Mouse (Mus musculus) mouse trophoblast stem cell (cell line): Measurements from ENCODE around the gene Efna2.

Experiments
- in situ Hi-C, 2 experiments: fragments of 300-500 bp; cut with MseI, MboI; formaldehyde crosslinking; loops; 2 replicates in 1 of 2; 3 replicates in 1 of 2; pipeline ENCODE4 v1.15.1; 2025

The Efna2 gene

DNA sequence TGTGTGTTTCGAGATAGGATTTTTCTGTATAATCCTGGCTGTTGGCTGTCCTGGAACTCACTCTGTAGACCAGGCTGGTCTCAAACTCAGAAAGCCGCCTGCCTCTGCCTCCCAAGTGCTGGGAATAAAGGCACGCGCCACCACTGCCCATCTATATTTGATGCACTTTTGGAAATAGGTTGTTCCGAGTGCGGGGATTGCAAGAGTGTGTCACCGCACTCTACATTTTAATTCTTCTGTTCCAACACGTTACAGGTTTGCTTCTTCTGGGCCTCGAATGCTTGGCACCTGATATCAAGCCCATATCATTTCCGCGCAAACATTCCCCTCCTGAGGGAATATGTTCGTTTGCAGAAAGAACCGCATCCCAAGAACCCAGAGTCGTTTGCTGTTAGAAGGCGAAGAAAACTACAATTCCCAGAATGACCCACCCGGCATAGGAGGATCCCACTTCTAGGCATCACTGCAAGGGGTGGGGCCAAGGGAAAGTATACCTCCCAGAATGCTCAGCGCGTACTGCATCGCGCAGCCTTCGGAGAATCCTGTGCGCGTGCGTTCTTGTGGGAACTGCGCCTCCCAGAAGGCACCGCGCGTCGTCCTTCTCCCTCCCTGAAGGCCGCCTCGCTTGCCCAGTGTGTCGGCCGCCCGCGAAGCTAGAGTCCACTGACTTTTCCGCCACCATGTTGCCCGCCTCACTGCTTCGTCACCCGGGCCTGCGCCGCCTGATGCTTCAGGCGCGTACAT lies 37.3 kb upstream of the Efna2 start:
- in situ Hi-C loops, result no loop called here

GRCm38 (mm10) chr10:80142530-80142925 lies 36.8 kb upstream of the Efna2 start:
- in situ Hi-C loops, result no loop called here

DNA sequence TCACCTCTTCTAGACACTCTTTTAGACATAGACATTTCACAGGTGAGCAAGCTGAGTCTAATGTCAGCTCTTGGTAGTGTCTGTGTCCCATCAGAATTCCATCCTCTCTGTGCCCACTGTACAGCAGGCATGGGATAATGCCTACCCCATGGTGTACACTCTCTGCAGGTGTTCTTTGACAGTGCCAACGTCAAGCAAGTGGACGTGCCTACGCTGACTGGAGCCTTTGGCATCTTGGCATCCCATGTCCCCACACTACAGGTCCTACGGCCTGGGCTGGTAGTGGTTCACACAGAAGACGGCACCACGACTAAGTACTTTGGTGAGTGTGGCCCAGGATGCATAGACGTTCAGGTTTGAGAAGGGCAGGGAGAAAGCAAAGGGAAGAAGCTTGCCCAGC lies 35.6 kb upstream of the Efna2 start:
- in situ Hi-C loops, result no loop called here

- in situ Hi-C loops, result no loop called here
Measured at GRCm38 (mm10) chr10:80144159-80144558, 35.1 kb upstream of the Efna2 start.

DNA sequence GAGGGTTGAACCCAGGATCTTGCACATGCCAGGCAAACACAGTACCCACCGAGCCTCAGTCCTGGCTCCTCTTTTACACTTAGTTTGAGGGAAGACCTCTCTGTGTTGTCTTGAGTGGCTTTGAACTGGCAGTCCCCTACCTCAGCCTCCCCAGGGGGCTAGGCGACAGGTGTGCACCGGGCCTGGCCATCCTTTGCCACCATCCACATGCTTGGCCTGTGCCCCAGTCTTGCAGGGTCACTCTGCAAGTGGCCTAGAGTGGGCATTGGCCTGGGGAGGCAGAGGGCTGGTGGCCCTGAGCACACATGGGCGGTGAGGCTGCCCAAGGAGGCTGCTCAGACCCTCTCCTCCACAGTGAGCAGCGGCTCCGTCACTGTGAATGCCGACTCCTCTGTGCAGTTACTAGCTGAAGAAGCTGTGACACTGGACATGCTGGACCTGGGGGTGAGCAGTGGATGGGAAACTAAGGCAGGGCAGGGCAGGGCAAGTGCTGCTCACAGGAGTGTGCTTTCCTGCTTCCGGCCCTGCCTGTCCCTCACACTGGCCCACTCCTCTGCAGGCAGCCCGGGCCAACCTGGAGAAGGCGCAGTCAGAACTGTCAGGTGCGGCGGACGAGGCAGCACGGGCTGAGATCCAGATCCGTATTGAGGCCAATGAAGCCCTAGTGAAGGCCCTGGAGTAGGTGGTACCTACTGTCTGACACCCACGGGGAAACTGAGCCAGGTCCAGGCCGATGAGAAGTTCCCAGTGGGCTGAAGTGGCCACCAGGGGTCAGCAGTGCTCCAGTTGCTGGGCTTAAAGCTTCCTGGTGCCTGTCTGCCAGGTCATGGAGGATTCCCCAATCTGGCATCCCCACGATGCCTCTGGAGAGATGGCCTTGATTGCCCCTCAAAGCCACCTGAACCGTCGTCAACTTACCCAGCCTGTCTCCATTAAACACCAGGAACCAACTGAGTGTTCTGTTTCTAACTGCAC lies 34.1 kb upstream of the Efna2 start:
- in situ Hi-C loops, result no loop called here

GRCm38 (mm10) chr10:80145896-80146295 lies 33.4 kb upstream of the Efna2 start:
- in situ Hi-C loops, result no loop called here

DNA sequence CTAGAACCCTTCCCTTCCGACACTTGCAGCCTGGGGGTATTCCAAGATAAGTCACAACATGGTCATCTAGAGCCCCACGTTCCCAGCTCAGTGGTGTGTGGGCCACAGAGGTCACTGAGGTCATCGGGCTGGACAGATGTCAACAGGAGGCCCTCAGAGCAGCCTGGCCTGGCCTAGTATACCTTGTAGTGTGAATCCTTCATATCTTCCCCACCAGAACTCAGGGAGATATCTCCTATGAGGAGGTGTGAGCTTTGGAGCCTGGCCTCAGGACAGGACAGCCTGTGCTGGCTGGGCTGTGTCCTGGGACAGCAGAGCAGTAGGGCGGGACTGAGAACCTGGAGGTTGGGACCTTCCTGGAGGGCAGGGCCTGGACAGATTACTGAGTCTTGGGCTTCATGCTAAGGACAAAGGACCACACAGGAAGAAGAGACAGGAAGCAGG lies 32.7 kb upstream of the Efna2 start:
- in situ Hi-C loops, result no loop called here

- in situ Hi-C loops, result no loop called here
Measured at GRCm38 (mm10) chr10:80147146-80147718, 32.0 kb upstream of the Efna2 start.

DNA sequence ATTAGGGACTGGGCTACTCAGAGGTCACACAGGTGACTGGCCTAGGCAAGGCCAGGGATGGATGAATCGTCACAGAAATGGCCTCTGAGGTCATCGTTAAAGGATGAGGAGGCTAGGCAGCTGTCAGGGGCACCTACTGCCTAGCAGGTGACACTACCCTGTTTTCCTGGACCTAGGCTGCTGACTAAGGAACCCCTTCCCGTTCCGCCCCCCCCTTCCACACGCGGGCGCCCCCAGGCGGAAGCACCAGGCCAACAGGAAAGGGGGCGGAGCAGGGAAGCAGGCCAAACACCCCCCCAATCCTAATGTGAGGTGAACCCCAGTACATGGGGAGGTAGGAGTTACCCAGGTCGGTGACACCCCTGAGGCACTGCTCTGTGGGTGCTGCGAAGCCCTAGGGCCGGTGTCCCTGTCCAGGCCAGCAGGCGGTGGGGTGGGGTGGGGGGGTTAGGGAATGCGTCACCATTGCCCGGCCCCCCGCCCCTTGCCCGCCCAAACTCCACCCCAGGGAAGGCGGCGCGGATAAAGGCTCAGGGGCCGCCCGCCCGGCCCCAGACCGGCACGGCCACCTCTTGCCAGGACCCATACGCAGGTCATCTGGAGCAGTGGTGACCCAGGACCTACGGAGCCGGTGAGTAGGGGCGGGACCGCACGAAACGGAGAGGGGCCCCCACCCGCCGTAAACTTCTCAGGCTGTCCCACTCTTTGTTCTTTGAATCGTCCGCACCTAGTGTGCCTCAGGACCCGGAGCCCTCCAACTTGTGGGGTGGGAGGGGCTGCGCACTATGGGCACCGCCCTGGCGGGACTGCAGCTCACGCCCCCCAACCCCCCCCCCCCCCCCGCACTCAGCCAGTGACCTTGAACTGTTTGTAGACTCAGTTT lies 31.3 kb upstream of the Efna2 start, which contains the start of gene Midn:
Midn (plus strand) TSS at position 554 of the 883 bp plus-strand sequence.
- in situ Hi-C loops, result no loop called here

DNA sequence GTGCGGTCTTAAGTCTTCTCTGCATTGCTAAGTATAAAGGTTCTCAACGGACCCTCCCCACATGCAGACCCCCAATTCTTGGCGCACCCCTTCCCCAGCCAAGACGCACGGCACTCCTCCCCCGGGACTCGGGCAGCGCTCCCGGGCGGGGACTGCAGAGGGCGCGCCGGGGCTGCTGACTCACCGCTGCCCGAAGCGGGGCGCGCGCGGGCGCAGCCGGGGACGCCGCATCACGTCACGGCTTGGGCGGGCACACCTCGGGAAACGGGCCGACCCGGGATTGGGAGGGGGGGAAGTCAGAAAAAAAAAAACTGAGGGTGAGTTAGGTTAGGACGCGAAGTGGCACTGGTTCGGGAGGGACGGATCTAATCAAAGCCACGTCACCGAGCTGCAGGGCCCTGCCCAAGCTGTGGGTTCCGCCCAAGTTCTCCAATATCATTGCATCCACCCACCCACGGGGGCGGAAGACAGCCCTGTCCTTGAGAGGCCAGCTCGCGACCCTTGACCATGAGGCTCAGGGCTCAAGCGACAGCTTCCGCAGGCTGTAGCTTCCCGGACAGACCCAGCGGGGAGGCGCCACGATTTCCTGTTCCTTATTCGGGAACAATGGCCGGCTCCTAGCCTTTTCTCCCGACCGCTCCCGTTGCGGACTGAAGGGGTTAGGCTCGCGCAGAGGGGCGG lies 30.5 kb upstream of the Efna2 start:
- in situ Hi-C loops, result no loop called here

- in situ Hi-C loops, result no loop called here
Measured at GRCm38 (mm10) chr10:80149291-80150225, 29.7 kb upstream of the Efna2 start.

DNA sequence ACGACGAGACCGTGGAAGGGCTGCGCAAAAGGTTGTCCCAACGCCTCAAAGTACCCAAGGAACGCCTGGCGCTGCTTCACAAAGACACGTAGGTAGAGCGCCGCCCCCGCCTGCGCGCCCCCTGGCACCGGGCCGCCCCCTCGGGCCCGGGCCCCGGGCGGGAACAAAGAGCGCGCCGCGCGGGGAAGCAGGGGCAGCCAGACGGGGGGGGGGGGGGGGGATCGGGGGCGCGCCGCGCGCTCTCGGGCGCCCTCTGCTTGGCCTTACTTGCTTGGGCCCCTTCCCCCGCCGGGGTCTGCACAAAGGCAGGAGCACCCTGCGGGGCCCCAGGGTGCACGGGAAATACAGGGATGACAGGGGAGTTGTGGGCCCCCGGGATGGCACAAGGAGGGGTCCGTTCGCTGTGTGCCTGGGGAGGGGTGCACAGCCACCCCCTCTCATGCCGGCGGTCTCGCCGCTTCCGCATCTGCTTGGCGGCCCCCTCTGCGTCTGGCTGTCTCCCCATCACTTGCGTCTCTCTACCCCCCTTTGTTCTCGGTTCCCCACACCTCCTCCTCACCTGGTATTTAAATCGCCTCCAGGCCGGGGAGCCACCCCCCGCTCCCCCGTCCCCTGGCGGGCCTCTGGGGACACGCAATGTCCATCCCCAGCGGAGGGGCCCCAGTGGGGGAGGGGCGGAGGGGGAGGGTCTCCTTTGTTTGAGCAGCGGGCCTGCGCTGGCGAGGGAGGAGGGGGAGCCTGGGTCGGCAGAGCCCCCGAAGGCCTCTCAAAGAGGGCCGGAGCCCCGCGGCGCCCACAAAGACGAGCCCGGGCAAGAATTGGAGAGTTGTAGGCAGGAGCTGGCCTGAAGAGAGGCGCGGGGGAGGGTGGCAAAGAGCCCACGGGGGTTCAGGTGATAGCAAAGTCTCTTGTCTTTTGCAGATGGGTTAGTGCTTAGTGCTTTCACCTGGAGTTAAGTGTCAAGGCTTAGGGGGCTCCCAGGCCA lies 28.8 kb upstream of the Efna2 start:
- in situ Hi-C loops, result no loop called here

- in situ Hi-C loops, result no loop called here
Measured at GRCm38 (mm10) chr10:80151211-80152034, 27.9 kb upstream of the Efna2 start.

DNA sequence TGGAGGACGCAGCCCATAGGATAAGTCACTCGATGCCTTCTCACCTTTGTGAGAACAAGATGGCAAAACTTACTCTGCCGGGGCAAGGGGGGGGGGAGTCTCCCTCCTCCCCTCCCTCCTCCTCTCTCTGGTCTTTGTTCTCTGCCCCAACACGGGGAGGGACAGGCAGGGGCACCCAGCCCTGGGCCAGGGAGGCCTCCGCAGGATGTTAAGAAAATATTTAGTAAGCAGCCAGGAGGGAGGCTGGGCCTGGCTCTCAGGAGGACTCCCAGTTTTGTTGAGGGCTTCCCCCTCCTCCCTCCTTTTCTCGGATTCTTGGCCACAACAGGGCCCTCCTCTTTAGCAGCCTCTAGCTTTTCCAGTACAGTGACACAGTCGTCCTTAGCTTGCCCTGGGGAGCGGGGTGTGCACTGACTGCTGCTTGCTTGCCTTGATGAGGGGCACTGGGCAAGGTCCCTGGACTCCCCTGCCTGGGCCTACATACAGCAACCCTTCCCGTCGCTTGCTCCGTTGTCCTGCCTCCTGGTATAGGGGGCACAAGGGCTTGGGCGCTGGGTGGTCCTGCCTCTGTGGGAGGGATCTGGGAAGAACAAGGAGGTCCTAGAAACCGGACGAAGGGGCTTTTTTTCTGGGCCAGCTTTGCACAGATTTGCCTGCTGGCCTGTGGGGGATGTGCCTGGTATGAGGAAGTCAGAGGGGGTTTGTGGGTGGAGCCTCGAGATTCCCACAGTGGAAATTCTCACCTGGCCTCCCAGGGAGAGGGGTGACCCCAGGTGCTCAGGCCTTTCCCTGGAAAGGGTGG lies 27.0 kb upstream of the Efna2 start:
- in situ Hi-C loops, result no loop called here

GRCm38 (mm10) chr10:80152873-80153260 lies 26.4 kb upstream of the Efna2 start:
- in situ Hi-C loops, result no loop called here

DNA sequence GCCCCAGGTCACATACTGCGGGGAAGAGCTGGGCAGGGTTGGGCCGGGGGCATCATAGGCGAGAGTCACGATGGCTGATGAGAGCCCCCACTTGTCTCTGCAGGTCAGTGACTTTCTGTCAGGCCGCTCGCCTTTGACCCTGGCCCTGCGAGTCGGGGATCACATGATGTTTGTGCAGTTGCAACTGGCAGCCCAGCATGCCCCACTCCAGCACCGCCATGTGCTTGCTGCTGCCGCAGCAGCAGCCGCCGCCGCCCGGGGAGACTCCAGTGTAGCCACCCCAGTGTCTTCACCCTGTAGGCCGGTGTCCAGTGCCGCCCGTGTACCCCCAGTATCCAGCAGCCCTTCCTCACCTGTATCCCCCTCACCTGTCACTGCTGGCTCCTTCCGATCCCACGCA lies 25.6 kb upstream of the Efna2 start:
- in situ Hi-C loops, result no loop called here

DNA sequence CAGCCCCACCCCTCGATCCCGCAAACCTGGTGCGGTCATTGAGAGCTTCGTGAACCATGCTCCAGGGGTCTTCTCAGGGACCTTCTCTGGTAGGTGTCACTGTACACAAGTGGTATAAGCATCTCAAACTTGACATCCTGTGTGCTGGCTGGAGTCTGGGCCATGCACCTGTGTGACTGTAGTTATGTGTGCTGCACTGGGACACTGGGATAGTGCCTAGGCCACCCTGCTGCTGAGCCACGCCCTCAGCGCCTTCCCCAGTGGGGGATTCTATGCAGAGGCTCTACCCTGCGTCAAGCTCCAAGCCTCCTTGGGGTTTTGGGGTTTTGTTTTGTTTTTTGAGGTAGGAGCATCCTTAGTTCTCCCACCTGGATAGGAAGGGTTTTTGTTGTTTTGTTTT lies 24.9 kb upstream of the Efna2 start:
- in situ Hi-C loops, result no loop called here
